Mouse (Mus musculus) liver, adult 2 months (tissue): ENCODE measurements around the gene Ttc21b. TPM values are rescaled to one million over a fixed set of nuclear protein-coding genes. Genes with fewer than 3 reads are reported as not detected.
A peak's percentile ranks its signal among the peaks of the same experiment; 100 is the strongest.
"Not testable (repeated sequence)": the region's sequence is repeated elsewhere in the genome, so short reads cannot be mapped to it uniquely, and the experiment has no call there.

Experiments used
- DNase-seq: peaks from one replicate; pipeline ENCODE4 v3.0.0-alpha.2; 2011; ENCODE audit warnings: low read depth, low spot score; ENCODE audit errors: extremely low read depth
- H3K27ac ChIP-seq: fragments of 200-500 bp; replicated peaks from 2 replicates; pipeline ENCODE4 v1.5.1; 2012; ENCODE audit warnings: low read depth, mild to moderate bottlenecking, control low read depth, inconsistent platforms, low read length; ENCODE audit not compliant: insufficient read depth
- H3K27me3 ChIP-seq: fragments of 200-500 bp; 2 replicates; pipeline ENCODE4 v1.6.1; 2012; ENCODE audit warnings: mild to moderate bottlenecking, moderate library complexity, low read length, inconsistent platforms; ENCODE audit not compliant: control insufficient read depth, insufficient read depth
- H3K36me3 ChIP-seq: fragments of 200-500 bp; 2 replicates; pipeline ENCODE4 v1.6.1; 2012; ENCODE audit warnings: low read length, inconsistent platforms; ENCODE audit not compliant: control insufficient read depth, insufficient read depth
- H3K4me1 ChIP-seq: fragments of 200-500 bp; 2 replicates; pipeline ENCODE4 v1.6.1; 2011; ENCODE audit warnings: low read length; ENCODE audit not compliant: control insufficient read depth, insufficient read depth
- H3K4me3 ChIP-seq: fragments of 200-500 bp; 2 replicates; pipeline ENCODE4 v1.5.1; 2011; ENCODE audit warnings: low read depth, mild to moderate bottlenecking, control low read depth, low read length, moderate library complexity; ENCODE audit not compliant: insufficient read depth
- H3K79me2 ChIP-seq: fragments of 200-500 bp; 2 replicates; pipeline ENCODE4 v1.6.1; 2012; ENCODE audit warnings: inconsistent platforms, mild to moderate bottlenecking, low read length, moderate library complexity; ENCODE audit not compliant: control insufficient read depth, insufficient read depth
- H3K9ac ChIP-seq: fragments of 200-500 bp; 2 replicates; pipeline ENCODE4 v1.6.1; 2012; ENCODE audit warnings: low read depth, mild to moderate bottlenecking, control low read depth, inconsistent platforms, low read length
- CTCF ChIP-seq: fragments of 200-500 bp; IDR thresholded peaks from 2 replicates; pipeline ENCODE4 v1.5.1; 2011; ENCODE audit warnings: low read depth, low read length, control low read depth
- POLR2A ChIP-seq: fragments of 200-500 bp; IDR thresholded peaks from 2 replicates; pipeline ENCODE4 v1.6.1; 2011; ENCODE audit warnings: low read length, control low read depth; ENCODE audit not compliant: insufficient read depth; ENCODE audit errors: extremely low read depth
- WGBS: fragments of 180-500 bp; shearing (Covaris S2); methylation state at CpG from one replicate; pipeline ENCODE4 v1.1.7; 2018; 5-methylcytosine and 5-hydroxymethylcytosine counted together
- polyA plus RNA-seq: library from polyadenylated mRNA; depleted of rRNA; stranded (reverse); fragments of >200 nt; gene quantifications from 2 replicates; pipeline ENCODE4 v1.2.3, GENCODE M21; 2012
- total RNA-seq: library from RNA; depleted of rRNA; stranded (reverse); fragments of >200 nt; gene quantifications from 2 replicates; pipeline ENCODE4 v1.2.3, GENCODE M21; 2014

Ttc21b gene
- total and polyA plus RNA-seq, 2 experiments, result 1.0 to 3.7 TPM

DNA sequence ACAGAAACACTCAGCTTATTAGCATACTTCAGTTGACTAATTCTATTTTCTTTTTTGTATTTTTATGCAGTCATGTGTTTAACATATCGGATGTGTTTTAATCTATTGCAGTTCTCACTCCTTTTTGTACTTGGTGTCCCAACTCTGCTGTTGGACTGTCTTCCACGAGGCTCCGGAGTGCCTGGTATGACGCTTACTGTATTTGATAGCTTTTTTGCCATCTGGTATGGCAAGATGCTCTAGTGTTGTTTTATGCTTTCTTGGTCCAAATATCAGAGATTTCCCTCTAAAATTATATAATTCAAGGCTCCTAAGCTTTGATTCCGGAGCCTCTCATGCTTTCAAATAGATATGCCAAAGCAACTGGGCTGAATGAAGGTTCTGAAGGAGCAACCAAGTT, 66.3 kb downstream of the Ttc21b start:
- DNase-seq, result no peak
- Histone ChIP-seq H3K9ac (no peak overlapping the region), H3K36me3 (peaks cover 2% of the 10 kb centered on the region; the same call in 1 of the 2 replicates), H3K27ac (no peak overlapping the region), H3K4me1 (no peaks in the 10 kb centered on the region), H3K79me2 (no peaks in the 10 kb centered on the region), H3K27me3 (no peaks in the 10 kb centered on the region), H3K4me3 (no peak overlapping the region)
- WGBS, result 94% methylated on average over 5 of the region's 5 CpGs
- TF ChIP-seq CTCF (no peak), POLR2A (no peak)

DNA sequence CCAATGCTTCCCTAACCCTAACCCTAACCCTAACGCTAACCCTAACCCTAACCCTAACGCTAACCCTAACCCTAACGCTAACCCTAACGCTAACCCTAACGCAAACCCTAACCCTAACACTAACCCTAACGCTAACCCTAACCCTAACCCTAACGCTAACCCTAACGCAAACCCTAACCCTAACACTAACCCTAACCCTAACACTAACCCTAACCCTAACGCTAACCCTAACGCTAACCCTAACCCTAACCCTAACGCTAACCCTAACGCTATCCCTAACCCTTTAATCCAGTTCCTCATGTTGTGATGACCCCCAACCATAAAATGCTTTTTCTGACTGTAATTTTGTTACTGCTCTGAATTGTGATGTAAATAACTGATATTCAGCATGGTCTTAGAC, 67.2 kb downstream of the Ttc21b start:
- H3K4me3 ChIP-seq, DNase-seq, H3K9ac ChIP-seq, H3K27me3 ChIP-seq, H3K27ac ChIP-seq, H3K4me1 ChIP-seq, H3K36me3 ChIP-seq, H3K79me2 ChIP-seq: not testable (repeated sequence)
- WGBS, result 99% methylated on average over 12 of the region's 12 CpGs

DNA sequence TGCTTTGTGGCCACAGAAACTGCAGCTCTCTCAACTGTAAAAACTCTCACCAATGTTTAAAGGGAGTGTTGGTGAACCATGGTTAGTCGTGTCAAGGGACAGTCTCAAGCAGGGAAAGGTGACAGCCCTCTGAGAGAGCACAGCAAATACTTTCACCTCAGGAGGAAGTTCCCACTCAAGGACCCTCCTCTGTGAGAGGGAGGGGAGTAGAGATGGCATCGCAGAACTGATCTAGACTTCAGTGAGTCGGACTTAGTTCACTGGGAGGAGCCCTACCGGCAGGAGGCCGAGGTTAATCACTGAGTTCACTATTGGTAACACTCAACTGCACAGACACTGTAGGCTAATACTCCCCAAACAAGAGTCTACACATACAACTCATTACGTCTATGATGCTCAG, 68.9 kb downstream of the Ttc21b start:
- Histone ChIP-seq H3K4me3 (no peak overlapping the region), H3K4me1 (no peaks in the 10 kb centered on the region), H3K79me2 (no peaks in the 10 kb centered on the region), H3K36me3 (peaks cover 2% of the 10 kb centered on the region; the same call in 1 of the 2 replicates), H3K27ac (no peak overlapping the region), H3K27me3 (no peaks in the 10 kb centered on the region), H3K9ac (no peak overlapping the region)
- TF ChIP-seq CTCF (no peak), POLR2A (no peak)
- 81% methylated on average over 6 of the region's 6 CpGs for WGBS
- no peak for DNase-seq

- WGBS, result 81% methylated on average over 7 of the region's 7 CpGs
- Histone ChIP-seq H3K79me2 (no peaks in the 10 kb centered on the region), H3K36me3 (no peaks in the 10 kb centered on the region), H3K9ac (no peak overlapping the region), H3K27ac (no peak overlapping the region), H3K4me1 (no peaks in the 10 kb centered on the region), H3K27me3 (no peaks in the 10 kb centered on the region), H3K4me3 (no peak overlapping the region)
- no peak for DNase-seq
- TF ChIP-seq CTCF, result peak; percentile 22; the same call in 1 of the 2 replicates
- TF ChIP-seq POLR2A, result no peak
These were observed 71.8 kb downstream of the Ttc21b start for GRCm38 (mm10) chr2:66184431-66185164.

- Histone ChIP-seq H3K79me2 (no peaks in the 10 kb centered on the region), H3K9ac (no peak overlapping the region), H3K27ac (no peak overlapping the region), H3K4me3 (no peak overlapping the region), H3K27me3 (no peaks in the 10 kb centered on the region), H3K36me3 (no peaks in the 10 kb centered on the region), H3K4me1 (no peaks in the 10 kb centered on the region)
- no peak for DNase-seq
- WGBS, result 83% methylated on average over 10 of the region's 10 CpGs
- TF ChIP-seq CTCF (no peak), POLR2A (no peak)
These were observed 76.1 kb downstream of the Ttc21b start for GRCm38 (mm10) chr2:66180293-66180692.

DNA sequence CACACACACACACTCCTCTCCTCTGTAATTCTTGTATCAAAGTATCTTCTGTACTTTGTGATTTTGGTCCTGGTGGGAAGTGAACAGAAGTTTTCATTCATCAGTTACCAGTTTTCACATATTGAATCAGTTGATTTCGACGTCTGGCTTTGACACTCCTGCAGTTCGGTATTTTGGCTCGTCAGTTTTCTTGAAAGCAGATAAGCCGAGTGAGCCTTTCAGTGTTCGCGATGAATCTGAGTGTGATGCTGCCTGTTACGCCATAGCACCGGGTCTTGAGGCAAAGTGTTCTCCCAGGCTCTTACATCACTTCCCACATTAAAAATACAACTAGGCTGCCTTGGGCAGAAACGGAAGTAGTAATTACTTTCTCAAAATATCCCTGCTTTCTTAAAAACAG, 76.6 kb downstream of the Ttc21b start:
- H3K9ac ChIP-seq, result no peak overlapping the region
- H3K36me3 ChIP-seq, result no peaks in the 10 kb centered on the region
- H3K27me3 ChIP-seq, result no peaks in the 10 kb centered on the region
- no peaks in the 10 kb centered on the region for H3K4me1 ChIP-seq
- no peak overlapping the region for H3K27ac ChIP-seq
- peak; percentile 9 for DNase-seq
- no peak overlapping the region for H3K4me3 ChIP-seq
- H3K79me2 ChIP-seq, result no peaks in the 10 kb centered on the region
- TF ChIP-seq POLR2A (no peak), CTCF (no peak)
- WGBS, result 62% methylated on average over 10 of the region's 10 CpGs
